Mouse (Mus musculus) hindbrain, postnatal 0 days (tissue): Measurements from ENCODE around the gene Mecom. TPM values are rescaled to one million over a fixed set of nuclear protein-coding genes. Genes with fewer than 3 reads are reported as not detected.
A peak's percentile ranks its signal among the peaks of the same experiment; 100 is the strongest.

Experiments
- ATAC-seq: fragments of 200-750 bp; cut with Nextera tagmentation; 2 replicates; pipeline ENCODE4 v1.8.0; 2017; ENCODE audit warnings: mild to moderate bottlenecking, moderate TSS enrichment, moderate library complexity
- DNase-seq: peaks from one replicate; pipeline ENCODE4 v3.0.0-alpha.2; 2015; ENCODE audit warnings: low spot score
- H3K27ac ChIP-seq: fragments of 300-500 bp; sonication (generic); 2 replicates; pipeline ENCODE4 v1.5.1; 2014; ENCODE audit warnings: mild to moderate bottlenecking
- H3K27me3 ChIP-seq: fragments of 300-500 bp; sonication (generic); 2 replicates; pipeline ENCODE4 v1.6.1; 2014; ENCODE audit warnings: low read length, mixed read lengths; ENCODE audit not compliant: insufficient read depth
- H3K36me3 ChIP-seq: fragments of 300-500 bp; sonication (generic); 2 replicates; pipeline ENCODE4 v1.6.1; 2014; ENCODE audit warnings: low read length, mixed read lengths; ENCODE audit not compliant: insufficient read depth
- H3K4me1 ChIP-seq: fragments of 300-500 bp; sonication (generic); 2 replicates; pipeline ENCODE4 v1.6.1; 2014; ENCODE audit warnings: antibody characterized with exemption, low read length, mixed read lengths; ENCODE audit not compliant: insufficient read depth
- H3K4me2 ChIP-seq: fragments of 300-500 bp; sonication (generic); 2 replicates; pipeline ENCODE4 v1.6.1; 2014; ENCODE audit warnings: low read depth, mild to moderate bottlenecking, low read length, moderate library complexity, mixed read lengths
- H3K4me3 ChIP-seq: fragments of 300-500 bp; sonication (generic); 2 replicates; pipeline ENCODE4 v1.5.1; 2014; ENCODE audit warnings: low read length
- H3K9ac ChIP-seq: fragments of 300-500 bp; sonication (generic); replicated peaks from 2 replicates; pipeline ENCODE4 v1.6.1; 2014; ENCODE audit warnings: mild to moderate bottlenecking, low read length, moderate library complexity, mixed read lengths
- H3K9me3 ChIP-seq: fragments of 300-500 bp; sonication (generic); 2 replicates; pipeline ENCODE4 v1.6.1; 2016; ENCODE audit warnings: low read length, mixed read lengths
- CTCF ChIP-seq: IDR thresholded peaks from 2 replicates; pipeline ENCODE4 v1.5.1; 2016; ENCODE audit warnings: antibody characterized with exemption, control low read depth, low read depth
- WGBS: fragments of 180-500 bp; shearing (Covaris S2); extraction: QIAGEN DNeasy Blood & Tissue Kit; methylation state at CpG from one replicate; pipeline ENCODE4 v1.1.7; 2014; 5-methylcytosine and 5-hydroxymethylcytosine counted together
- polyA plus RNA-seq: library from polyadenylated mRNA; unstranded; fragments of >200 nt; fragmentation: Nextera tagmentation; extraction: Ambion mirVana; gene quantifications from 2 replicates; pipeline ENCODE4 v1.2.1, GENCODE M21; 2015
- total RNA-seq: library from RNA; depleted of rRNA; stranded (reverse); fragments of >200 nt; gene quantifications from 2 replicates; pipeline ENCODE4 v1.2.3, GENCODE M21; 2014

The Mecom gene
- total and polyA plus RNA-seq, 2 experiments from 2014 or later = 4.5 to 8.3 TPM

DNA sequence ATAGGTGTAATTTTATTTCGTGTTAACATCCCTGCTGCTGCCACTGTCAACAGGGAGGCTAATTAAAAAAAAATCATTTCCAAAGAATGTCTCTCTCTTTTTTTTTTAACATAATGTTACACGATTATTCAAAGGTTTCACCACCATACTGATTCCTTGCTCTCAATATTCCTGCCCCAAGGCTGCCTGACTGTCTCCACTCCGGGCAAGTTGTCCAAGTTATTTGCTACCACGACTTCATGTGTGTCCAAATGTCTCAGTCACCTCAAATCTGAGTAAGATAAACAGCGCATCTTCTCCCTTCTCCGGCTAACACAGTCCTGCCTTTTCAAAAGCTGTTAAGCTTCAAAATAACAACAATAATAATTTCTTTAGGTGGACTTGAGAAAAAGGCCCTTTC lies 536.1 kb downstream of the Mecom start:
- Histone ChIP-seq H3K36me3 (no peaks in the 10 kb centered on the region), H3K27me3 (peaks cover 17% of the 10 kb centered on the region), H3K9ac (no peak overlapping the region; the same call in 1 of the 2 replicates), H3K4me2 (peak overlapping the region; percentile 81), H3K27ac (no peak overlapping the region), H3K4me1 (peaks cover 3% of the 10 kb centered on the region; the same call in 1 of the 2 replicates), H3K4me3 (peak overlapping the region; percentile 45), H3K9me3 (no peaks in the 10 kb centered on the region)
- no peak for TF ChIP-seq CTCF
- ATAC-seq = no peak
- DNase-seq = no peak
- 19% methylated on average over 6 of the region's 6 CpGs for WGBS

DNA sequence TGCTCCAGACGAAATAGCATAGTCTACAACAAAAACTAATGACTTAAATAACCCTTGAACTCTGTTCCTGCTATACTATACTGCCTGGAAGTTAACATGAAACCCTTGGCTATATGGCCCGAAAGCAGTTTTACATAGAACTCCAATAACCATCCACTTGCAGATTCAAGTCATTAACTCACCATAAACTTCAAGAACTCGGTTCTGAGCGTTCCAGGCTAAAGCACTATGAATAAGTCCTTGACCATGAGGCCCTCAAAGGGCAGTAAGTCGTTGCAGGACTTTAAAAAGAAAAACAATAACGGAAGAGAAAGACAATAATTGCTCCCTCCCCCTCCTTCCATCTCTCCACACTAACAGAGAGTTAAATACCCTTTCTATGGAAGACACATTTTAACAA lies 536.9 kb downstream of the Mecom start:
- H3K27ac ChIP-seq = no peak overlapping the region
- peaks cover 3% of the 10 kb centered on the region; the same call in 1 of the 2 replicates for H3K4me1 ChIP-seq
- no peak for ATAC-seq
- peaks cover 13% of the 10 kb centered on the region; the same call in 1 of the 2 replicates for H3K27me3 ChIP-seq
- no peaks in the 10 kb centered on the region for H3K9me3 ChIP-seq
- no peaks in the 10 kb centered on the region for H3K36me3 ChIP-seq
- no peak overlapping the region for H3K9ac ChIP-seq
- TF ChIP-seq CTCF = no peak
- no peak for DNase-seq
- peak overlapping the region; percentile 81; the same call in 1 of the 2 replicates for H3K4me2 ChIP-seq
- H3K4me3 ChIP-seq = no peak overlapping the region
- 48% methylated on average over 6 of the region's 6 CpGs for WGBS

DNA sequence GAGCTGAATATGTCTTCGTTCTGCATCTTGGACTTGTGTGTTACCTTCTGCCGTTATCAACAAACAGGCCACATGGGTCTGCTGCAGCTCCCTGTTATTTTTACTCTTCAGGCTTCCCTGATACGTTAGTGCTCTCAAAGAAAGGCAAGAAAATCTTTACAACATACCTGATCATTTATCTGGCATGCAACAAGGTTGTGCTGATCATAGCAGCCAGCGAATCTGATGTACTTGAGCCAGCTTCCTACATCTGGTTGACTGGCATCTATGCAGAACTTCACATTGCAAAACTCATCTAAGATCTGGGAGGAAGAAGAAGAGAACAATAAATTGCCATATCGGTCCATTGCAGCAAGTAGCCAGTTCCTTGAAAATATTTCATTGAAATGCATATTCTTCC lies 538.2 kb downstream of the Mecom start:
- Histone ChIP-seq H3K27me3 (peaks cover 13% of the 10 kb centered on the region; the same call in 1 of the 2 replicates), H3K27ac (no peak overlapping the region), H3K4me2 (no peak overlapping the region), H3K4me1 (peaks cover 3% of the 10 kb centered on the region; the same call in 1 of the 2 replicates), H3K9ac (no peak overlapping the region), H3K9me3 (no peaks in the 10 kb centered on the region), H3K36me3 (no peaks in the 10 kb centered on the region), H3K4me3 (no peak overlapping the region)
- DNase-seq (no peak), ATAC-seq (no peak)
- 78% methylated on average over 5 of the region's 5 CpGs for WGBS
- no peak for TF ChIP-seq CTCF

DNA sequence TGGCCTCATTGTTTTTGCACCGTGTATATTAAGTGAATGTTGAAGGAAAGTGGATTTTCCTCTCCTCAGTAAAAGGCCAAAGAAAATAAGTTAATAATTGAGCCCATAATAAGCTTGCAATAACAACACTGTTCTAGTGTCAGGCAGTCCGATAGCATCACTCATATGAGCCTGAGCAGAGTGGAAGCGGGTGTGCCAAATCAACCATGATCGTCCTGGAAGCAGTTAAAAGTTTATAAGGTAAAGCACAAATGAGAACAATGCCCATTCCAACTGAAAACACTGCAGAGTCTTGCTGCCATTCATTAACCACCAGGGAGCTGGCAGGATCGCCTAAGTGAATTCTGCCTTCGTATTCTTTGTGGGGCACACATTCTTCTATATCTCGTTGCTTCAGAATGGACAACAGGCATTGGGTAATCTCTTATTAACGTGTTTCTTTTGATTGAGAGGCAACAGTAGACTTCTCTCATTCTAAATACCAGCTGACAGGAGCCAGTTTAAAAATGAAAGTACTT lies 542.9 kb downstream of the Mecom start:
- 25% methylated on average over 8 of the region's 8 CpGs for WGBS
- ATAC-seq = no peak
- Histone ChIP-seq H3K4me1 (no peaks in the 10 kb centered on the region), H3K27ac (no peak overlapping the region), H3K36me3 (no peaks in the 10 kb centered on the region), H3K4me2 (0 out of 2 replicates have a peak overlapping the region, but pooled peaks have one; percentile 16), H3K27me3 (no peaks in the 10 kb centered on the region), H3K4me3 (no peak overlapping the region), H3K9ac (no peak overlapping the region), H3K9me3 (no peaks in the 10 kb centered on the region)
- no peak for TF ChIP-seq CTCF
- DNase-seq = no peak

DNA sequence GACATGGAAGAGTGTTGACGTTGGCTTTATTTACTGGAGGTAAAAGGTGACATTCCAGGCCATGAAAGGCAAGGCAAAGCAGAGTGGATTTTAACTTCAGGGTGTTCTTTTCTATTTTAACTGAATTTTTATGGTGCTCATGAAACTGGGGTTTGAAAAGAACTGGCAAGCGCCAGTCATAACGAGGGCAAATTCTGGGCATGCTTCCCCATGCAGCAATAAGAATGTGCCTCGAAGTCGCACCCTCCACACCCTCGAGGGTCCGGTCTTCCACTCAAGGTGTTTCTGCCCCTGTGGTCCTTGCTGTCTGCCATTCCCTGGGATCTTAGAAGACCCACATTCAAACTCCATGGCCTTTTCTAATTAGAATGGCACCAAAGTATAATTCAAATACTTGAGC lies 547.5 kb downstream of the Mecom start:
- DNase-seq (no peak), ATAC-seq (no peak)
- H3K27me3 ChIP-seq = no peaks in the 10 kb centered on the region
- no peak for TF ChIP-seq CTCF
- no peaks in the 10 kb centered on the region for H3K4me1 ChIP-seq
- WGBS = 79% methylated on average over 7 of the region's 7 CpGs
- H3K9me3 ChIP-seq = no peaks in the 10 kb centered on the region
- no peaks in the 10 kb centered on the region for H3K36me3 ChIP-seq
- no peak overlapping the region for H3K9ac ChIP-seq
- no peak overlapping the region for H3K27ac ChIP-seq
- no peak overlapping the region for H3K4me2 ChIP-seq
- no peak overlapping the region for H3K4me3 ChIP-seq

DNA sequence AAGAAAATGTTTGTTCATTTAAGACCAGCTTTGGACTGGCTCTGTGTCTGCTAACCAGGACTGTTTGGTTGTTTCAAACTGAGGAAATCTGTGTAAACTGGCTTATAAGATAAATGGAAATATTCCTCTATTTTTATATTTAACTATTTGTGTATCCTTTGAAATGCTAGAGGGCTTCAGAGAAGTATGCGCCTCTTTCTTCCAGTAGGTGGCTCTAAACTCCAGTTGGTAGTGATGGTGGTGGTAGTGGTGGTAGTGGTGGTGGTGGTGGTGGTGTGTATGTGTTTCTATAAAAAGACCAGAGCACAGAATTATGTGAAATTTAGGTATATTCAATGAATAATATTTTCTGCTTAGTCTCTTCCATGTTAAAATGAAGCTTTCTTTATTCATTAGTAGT lies 548.8 kb downstream of the Mecom start:
- H3K36me3 ChIP-seq = no peaks in the 10 kb centered on the region
- no peak overlapping the region for H3K9ac ChIP-seq
- 48% methylated on average over 1 of the region's 1 CpGs for WGBS
- H3K9me3 ChIP-seq = no peaks in the 10 kb centered on the region
- no peaks in the 10 kb centered on the region for H3K4me1 ChIP-seq
- no peak for DNase-seq
- peak; percentile 63 for TF ChIP-seq CTCF
- no peak overlapping the region for H3K4me3 ChIP-seq
- no peak overlapping the region for H3K4me2 ChIP-seq
- no peak for ATAC-seq
- no peaks in the 10 kb centered on the region for H3K27me3 ChIP-seq
- H3K27ac ChIP-seq = no peak overlapping the region

DNA sequence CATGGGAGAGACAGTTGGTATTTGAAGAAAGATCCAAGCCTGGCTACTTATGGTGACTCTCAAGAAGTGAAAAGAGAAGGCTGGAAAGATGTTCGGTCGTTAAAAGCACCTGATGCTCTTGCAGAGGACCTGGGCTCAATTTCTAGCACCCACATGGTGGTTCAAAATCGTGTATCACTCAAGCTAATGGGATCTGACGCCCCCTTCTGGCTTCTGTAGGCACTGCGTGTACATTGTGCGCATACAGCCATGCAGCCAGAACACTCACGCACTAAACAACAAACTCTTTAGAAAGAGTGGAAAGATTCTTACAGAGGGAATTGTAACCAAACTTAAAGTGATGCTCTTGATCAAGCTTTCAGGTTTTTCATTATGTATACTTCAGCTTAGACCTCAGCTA lies 550.7 kb downstream of the Mecom start:
- H3K4me2 ChIP-seq = no peak overlapping the region
- H3K4me3 ChIP-seq = no peak overlapping the region
- WGBS = 84% methylated on average over 7 of the region's 7 CpGs
- H3K36me3 ChIP-seq = no peaks in the 10 kb centered on the region
- no peaks in the 10 kb centered on the region for H3K27me3 ChIP-seq
- DNase-seq = no peak
- H3K4me1 ChIP-seq = no peaks in the 10 kb centered on the region
- H3K9ac ChIP-seq = no peak overlapping the region
- H3K27ac ChIP-seq = no peak overlapping the region
- TF ChIP-seq CTCF = 0 out of 2 replicates have a peak, but pooled peaks have one; percentile 10
- H3K9me3 ChIP-seq = no peaks in the 10 kb centered on the region
- no peak for ATAC-seq
